ENCODE assay signal across 9 mouse cellular contexts in the genomic region with DNA sequence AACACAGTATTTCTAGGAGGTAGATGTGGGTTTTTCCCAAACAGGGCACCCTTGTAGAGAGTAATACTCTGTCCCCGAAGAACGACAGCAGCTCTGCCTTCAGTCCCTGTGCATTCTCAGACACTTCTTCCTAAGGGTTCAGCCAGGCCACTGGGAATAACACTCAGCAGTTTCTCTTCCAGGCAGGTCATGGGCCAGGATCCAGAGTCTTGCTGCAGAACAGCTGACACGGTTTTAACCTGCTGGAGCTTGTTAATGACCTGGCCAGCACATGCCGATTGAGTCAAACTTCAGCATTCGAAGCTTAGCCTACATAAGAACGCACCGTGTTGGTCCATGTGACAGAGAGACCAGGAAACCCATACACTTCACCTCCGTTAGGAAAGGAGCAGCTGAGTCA. TPM values are rescaled to one million over a fixed set of nuclear protein-coding genes. Genes with fewer than 3 reads are reported as not detected.
DNase-seq lines count a peak whose midpoint lies in the region; ATAC-seq and TF ChIP-seq lines count a peak whose summit lies in the region.
"Had no signal": no experiment of that assay in that cellular context is flagged by ENCODE, and none has a peak within 500 bp of the region (broad histone marks: within the 10 kb centered on the region; RNA-seq: fewer than 3 reads in every experiment).

No protein-coding gene starts in this region.

- intact Hi-C loops in heart, postnatal 14 days (cut with DNase I) = no loop called here

- H3K27me3 ChIP-seq in intestine, postnatal 0 days (replicated peaks; ENCODE audit: control insufficient read depth, insufficient read depth, low read length) = no peaks in the 10 kb centered on the region

- no peaks in the 10 kb centered on the region for H3K9me3 ChIP-seq in intestine, postnatal 0 days (ENCODE audit: control insufficient read depth)

- H3K4me2 ChIP-seq in intestine, postnatal 0 days (replicated peaks; ENCODE audit: low read depth) = no peak overlapping the region
- H3K4me2 ChIP-seq: lung, embryonic 14.5 days had no signal

- no peak overlapping the region for H3K9ac ChIP-seq in intestine, postnatal 0 days (ENCODE audit: low read depth, low read length)
- H3K9ac ChIP-seq: lung, embryonic 14.5 days had no signal

- DNase-seq in lung, adult 18-20 months = peak; percentile 6
- DNase-seq in lung, postnatal 36 days = no peak
- peak; percentile 61 to 72 for DNase-seq in cerebellum, postnatal 25 days
- peak; percentile 25 to 44 for DNase-seq in heart, postnatal 14 days
- DNase-seq in urinary bladder, postnatal 36 days (ENCODE audit: low spot score in 2 of 2) = peak; percentile 5 to 44
- no peak for DNase-seq in frontal cortex, postnatal 25 days (ENCODE audit: low spot score in 2 of 2)
- DNase-seq: lung, embryonic 14.5 days; right cerebral cortex, adult 18-20 months had no signal

- 68% methylated on average over 8 of the region's 8 CpGs for WGBS in intestine, postnatal 0 days

- H3K36me3 ChIP-seq in intestine, postnatal 0 days (ENCODE audit: control insufficient read depth, insufficient read depth) = no peaks in the 10 kb centered on the region

- TF ChIP-seq CTCF in intestine, postnatal 0 days (IDR thresholded peaks at IDR 0.05; ENCODE audit: low read depth) = no peak

- no peak overlapping the region for H3K4me3 ChIP-seq in intestine, postnatal 0 days (ENCODE audit: low read depth, low read length)

- H3K4me1 ChIP-seq in intestine, postnatal 0 days (replicated peaks; ENCODE audit: control insufficient read depth, insufficient read depth, low read length) = no peaks in the 10 kb centered on the region

- no peak overlapping the region for H3K27ac ChIP-seq in intestine, postnatal 0 days (ENCODE audit: low read depth, low read length)

- no peak; the same call in 1 of the 2 replicates for ATAC-seq in intestine, postnatal 0 days

RNA-seq across cellular contexts. Expression of gene Xpr1, which starts 36.0 kb away (rescaled TPM):
- total RNA-seq in heart, postnatal 14 days (2021) = 10 to 100 TPM; 31.0 to 34.2 TPM
- 5.8 and 7.1 TPM in 2 replicates for polyA plus RNA-seq in intestine, postnatal 0 days (2015; fragmentation: Nextera tagmentation; extraction: Ambion mirVana)

Comparison
In these comparisons a context has a peak if more than half of its experiments do, and no peak if none do; other contexts are left out.
1. DNase-seq: peak in lung, adult 18-20 months (2 of 2), cerebellum, postnatal 25 days (2 of 2), heart, postnatal 14 days (2 of 2) and urinary bladder, postnatal 36 days (2 of 2); none in lung, postnatal 36 days (single experiment) and frontal cortex, postnatal 25 days (0 of 2).